Mouse (Mus musculus) MEL (cell line): ENCODE results near the gene Mmp9. TPM values are rescaled to one million over a fixed set of nuclear protein-coding genes. Genes with fewer than 3 reads are reported as not detected.

Experiments
- DNase-seq: peaks from one replicate; pipeline ENCODE4 v3.0.0; 2011; ENCODE audit warnings: low read depth, low spot score
- H3K27ac ChIP-seq: 2 replicates; pipeline ENCODE4 v1.5.1; 2012; ENCODE audit warnings: low read depth, mild to moderate bottlenecking, control low read depth, low read length, moderate library complexity; ENCODE audit not compliant: control insufficient read depth
- H3K27me3 ChIP-seq, 2 experiments: fragments of 150-350 bp in 1 of 2; sonication (generic) in 1 of 2; 2 replicates each; pipeline ENCODE4 v1.6.1; 2012; ENCODE audit warnings: low read length in 2 of 2, mild to moderate bottlenecking in 2 of 2, improper control_type of control experiment in 1 of 2, moderate library complexity in 1 of 2; ENCODE audit not compliant: insufficient read depth in 2 of 2, control insufficient read depth in 1 of 2
- H3K36me3 ChIP-seq, 2 experiments: 2 replicates each; pipeline ENCODE4 v1.6.1; 2012 to 2014; ENCODE audit warnings: low read length in 2 of 2, improper control_type of control experiment in 1 of 2, inconsistent platforms in 1 of 2, mild to moderate bottlenecking in 1 of 2; ENCODE audit not compliant: insufficient read depth in 2 of 2, control insufficient read depth in 1 of 2
- H3K4me1 ChIP-seq, 2 experiments: fragments of 150-350 bp in 1 of 2; sonication (generic) in 1 of 2; 2 replicates each; pipeline ENCODE4 v1.6.1; 2012; ENCODE audit warnings: low read length in 2 of 2, improper control_type of control experiment in 1 of 2, mild to moderate bottlenecking in 1 of 2; ENCODE audit not compliant: insufficient read depth in 2 of 2, control insufficient read depth in 1 of 2
- H3K4me3 ChIP-seq, 2 experiments: fragments of 150-350 bp in 1 of 2; sonication (generic) in 1 of 2; 2 replicates each; pipeline ENCODE4 v1.5.1; 2012; ENCODE audit warnings: low read depth in 2 of 2, low read length in 2 of 2, mild to moderate bottlenecking in 2 of 2, moderate library complexity in 2 of 2, control low read depth in 1 of 2, improper control_type of control experiment in 1 of 2; ENCODE audit not compliant: control insufficient read depth in 1 of 2, insufficient read depth in 1 of 2
- H3K79me2 ChIP-seq: 2 replicates; pipeline ENCODE4 v1.6.1; 2012; ENCODE audit warnings: mild to moderate bottlenecking, low read length, moderate library complexity; ENCODE audit not compliant: control insufficient read depth, poor library complexity, insufficient read depth
- H3K9ac ChIP-seq: 2 replicates; pipeline ENCODE4 v1.6.1; 2012; ENCODE audit warnings: low read depth, mild to moderate bottlenecking, control low read depth, low read length, moderate library complexity; ENCODE audit not compliant: control insufficient read depth, poor library complexity, severe bottlenecking
- H3K9me3 ChIP-seq: fragments of 150-350 bp; sonication (generic); replicated peaks from 2 replicates; pipeline ENCODE4 v1.6.1; 2012; ENCODE audit warnings: mild to moderate bottlenecking, low read length, improper control_type of control experiment, moderate library complexity; ENCODE audit not compliant: insufficient read depth
- BHLHE40 ChIP-seq: IDR thresholded peaks from 2 replicates; pipeline ENCODE4 v1.6.1; 2012; ENCODE audit warnings: low read depth, mild to moderate bottlenecking, inconsistent platforms, low read length, improper control_type of control experiment, borderline replicate concordance
- CHD1 ChIP-seq: IDR thresholded peaks from 2 replicates; pipeline ENCODE4 v1.6.1; 2012; ENCODE audit warnings: low read depth, mild to moderate bottlenecking, inconsistent platforms, low read length, improper control_type of control experiment
- CHD2 ChIP-seq: IDR thresholded peaks from 2 replicates; pipeline ENCODE4 v1.6.1; 2011; ENCODE audit warnings: low read length, improper control_type of control experiment
- CTCF ChIP-seq, 3 experiments: IDR thresholded peaks in 2 of 3; conservative IDR thresholded peaks in 1 of 3; 2 replicates each; pipeline ENCODE4 v1.5.1; 2011 to 2012; ENCODE audit warnings: low read length in 3 of 3, low read depth in 2 of 3, mild to moderate bottlenecking in 2 of 3, improper control_type of control experiment in 1 of 3, inconsistent platforms in 1 of 3, mixed read lengths in 1 of 3, moderate library complexity in 1 of 3; ENCODE audit not compliant: control insufficient read depth in 1 of 3, insufficient read depth in 1 of 3, poor library complexity in 1 of 3, severe bottlenecking in 1 of 3
- ETS1 ChIP-seq: IDR thresholded peaks from 2 replicates; pipeline ENCODE4 v1.6.1; 2012; ENCODE audit warnings: low read depth, mild to moderate bottlenecking, inconsistent platforms, low read length, improper control_type of control experiment, moderate library complexity
- GATA1 ChIP-seq: IDR thresholded peaks from 2 replicates; pipeline ENCODE4 v1.6.1; 2011; ENCODE audit warnings: low read depth, low read length, improper control_type of control experiment
- HCFC1 ChIP-seq: IDR thresholded peaks from 2 replicates; pipeline ENCODE4 v1.6.1; 2012; ENCODE audit warnings: low read depth, mild to moderate bottlenecking, inconsistent platforms, low read length, improper control_type of control experiment, moderate library complexity
- JUND ChIP-seq: IDR thresholded peaks from 2 replicates; pipeline ENCODE4 v1.6.1; 2011; ENCODE audit warnings: low read depth, mild to moderate bottlenecking, improper control_type of control experiment, low read length
- MAZ ChIP-seq: IDR thresholded peaks from 2 replicates; pipeline ENCODE4 v1.6.1; 2012; ENCODE audit warnings: low read depth, mild to moderate bottlenecking, inconsistent platforms, low read length, improper control_type of control experiment
- MXI1 ChIP-seq: IDR thresholded peaks from 2 replicates; pipeline ENCODE4 v1.6.1; 2011; ENCODE audit warnings: mild to moderate bottlenecking, low read depth, low read length, improper control_type of control experiment
- NELFE ChIP-seq: IDR thresholded peaks from 2 replicates; pipeline ENCODE4 v1.6.1; 2011; ENCODE audit warnings: low read depth, low read length, improper control_type of control experiment
- POLR2A ChIP-seq, 2 experiments: IDR thresholded peaks; 2 replicates each; pipeline ENCODE4 v1.6.1; 2011 to 2012; ENCODE audit warnings: low read length in 2 of 2, mild to moderate bottlenecking in 2 of 2, control low read depth in 1 of 2, improper control_type of control experiment in 1 of 2, low read depth in 1 of 2, moderate library complexity in 1 of 2; ENCODE audit not compliant: control insufficient read depth in 1 of 2, insufficient read depth in 1 of 2, poor library complexity in 1 of 2
- RAD21 ChIP-seq: IDR thresholded peaks from 2 replicates; pipeline ENCODE4 v1.6.1; 2011; ENCODE audit warnings: mild to moderate bottlenecking, low read depth, low read length, improper control_type of control experiment
- SIN3A ChIP-seq: IDR thresholded peaks from 2 replicates; pipeline ENCODE4 v1.6.1; 2012; ENCODE audit warnings: low read length, improper control_type of control experiment, inconsistent platforms
- SMC3 ChIP-seq: IDR thresholded peaks from 2 replicates; pipeline ENCODE4 v1.6.1; 2011; ENCODE audit warnings: low read depth, low read length, improper control_type of control experiment
- ZKSCAN1 ChIP-seq: IDR thresholded peaks from 2 replicates; pipeline ENCODE4 v1.6.1; 2012; ENCODE audit warnings: low read depth, mild to moderate bottlenecking, inconsistent platforms, low read length, improper control_type of control experiment, moderate library complexity
- ZNF384 ChIP-seq: IDR thresholded peaks from 2 replicates; pipeline ENCODE4 v1.6.1; 2012; ENCODE audit warnings: low read depth, mild to moderate bottlenecking, inconsistent platforms, low read length, improper control_type of control experiment
- polyA plus RNA-seq, 2 experiments: library from polyadenylated mRNA; stranded (reverse) in 1 of 2; unstranded in 1 of 2; fragments of >175 nt in 1 of 2; fragments of >200 nt in 1 of 2; gene quantifications; 2 replicates each; pipeline versions ENCODE4 v1.2.1 to v1.2.4; 2012; ENCODE audit warnings: low replicate concordance in 2 of 2, low read depth in 1 of 2; ENCODE audit not compliant: insufficient read length in 2 of 2, insufficient read depth in 1 of 2, missing spikeins in 1 of 2
- total RNA-seq: library from RNA; depleted of rRNA; stranded (reverse); fragments of 300-350 nt; gene quantifications from 2 replicates; pipeline ENCODE4 v1.2.3, GENCODE M21; 2012

The Mmp9 gene
- total and polyA plus RNA-seq, 3 experiments = 0.19 to 0.23 TPM; not detected in 1

- H3K4me3 ChIP-seq = peak within 1 kb of the TSS; percentile 72 to 77
- H3K79me2 ChIP-seq = no peaks in the 10 kb centered on the region; the same call in 1 of the 2 replicates
- peak; percentile 62 for TF ChIP-seq HCFC1
- TF ChIP-seq SMC3 = no peak
- peak; percentile 43; the same call in 1 of the 2 replicates for TF ChIP-seq MAZ
- TF ChIP-seq GATA1 = no peak
- no peak for TF ChIP-seq ZNF384
- peak; percentile 90 for TF ChIP-seq SIN3A
- no peak for TF ChIP-seq MXI1
- TF ChIP-seq ETS1 = no peak
- peak; percentile 22 to 54; a peak in 2 of 4 replicates for TF ChIP-seq POLR2A (IDR thresholded peaks at IDR 0.05; ENCODE audit: control insufficient read depth in 1 of 2, insufficient read depth in 1 of 2, low read depth in 1 of 2, low read length in 2 of 2, poor library complexity in 1 of 2)
- peak; percentile 77 for DNase-seq
- H3K9me3 ChIP-seq = no peaks in the 10 kb centered on the region
- H3K4me1 ChIP-seq = peaks cover 0 to 11% of the 10 kb centered on the region in 2 experiments; a peak in 2 of 4 replicates
- peak within 1 kb of the TSS; percentile 15; the same call in 1 of the 2 replicates for H3K27ac ChIP-seq
- peak within 1 kb of the TSS; percentile 77 for H3K9ac ChIP-seq
- H3K27me3 ChIP-seq = no peaks in the 10 kb centered on the region
- H3K36me3 ChIP-seq = peaks cover 0 to 3% of the 10 kb centered on the region in 2 experiments; a peak in 1 of 4 replicates
These were observed 20.3 kb downstream of the Mmp9 start, which contains the start of gene Slc12a5 for GRCm38 (mm10) chr2:164960716-164961441. Gene Slc12a5, plus strand, starts transcription at chr2:164960802.

- H3K27me3 ChIP-seq = no peaks in the 10 kb centered on the region
- H3K27ac ChIP-seq = 0 out of 2 replicates have a peak overlapping the region, but pooled peaks have one; percentile 15
- H3K79me2 ChIP-seq = no peaks in the 10 kb centered on the region; the same call in 1 of the 2 replicates
- H3K4me3 ChIP-seq = peak overlapping the region; percentile 65 to 77; a peak in 3 of 4 replicates
- H3K9me3 ChIP-seq = no peaks in the 10 kb centered on the region
- peak overlapping the region; percentile 66 for H3K9ac ChIP-seq
- DNase-seq = peak; percentile 84
- H3K36me3 ChIP-seq = peaks cover 0 to 3% of the 10 kb centered on the region in 2 experiments; a peak in 1 of 4 replicates
- TF ChIP-seq SMC3 (peak; percentile 58), NELFE (no peak), ZKSCAN1 (no peak), CHD2 (no peak), CTCF (IDR thresholded peaks at IDR 0.05 in 2 of 3, conservative IDR thresholded peaks at IDR 0.05 in 1 of 3; ENCODE audit: control insufficient read depth in 1 of 3, insufficient read depth in 1 of 3, low read depth in 2 of 3, low read length in 3 of 3, poor library complexity in 1 of 3, severe bottlenecking in 1 of 3) (peak; percentile 75 to 86 (median 78)), RAD21 (peak; percentile 73), JUND (peak; percentile 100), BHLHE40 (no peak), CHD1 (no peak)
- peaks cover 0 to 11% of the 10 kb centered on the region in 2 experiments; a peak in 2 of 4 replicates for H3K4me1 ChIP-seq
These were observed 21.1 kb downstream of the Mmp9 start for GRCm38 (mm10) chr2:164961506-164962182.
